Mouse (Mus musculus): Measurements from ENCODE around the gene Rassf6.
"Not testable (repeated sequence)": the region's sequence is repeated elsewhere in the genome, so short reads cannot be mapped to it uniquely, and the experiment has no call there.

- not testable (repeated sequence) for TF ChIP-seq MAX (IDR thresholded peaks at IDR 0.05); MYOG (IDR thresholded peaks at IDR 0.05; ENCODE audit: control insufficient read depth, extremely low read depth, insufficient read length)
Measured at GRCm38 (mm10) chr5:90612751-90613150, 27.7 kb downstream of the Rassf6 start.

Data from C2C12 (cell line).